Mouse (Mus musculus): ENCODE measurements around the gene Olfr1028.

The Olfr1028 gene

GRCm38 (mm10) chr2:85950137-85950536 lies at the start of gene Olfr1028:
Olfr1028 (plus strand) TSS chr2:85950437.
- Histone ChIP-seq H3K27me3 (ENCODE audit: control insufficient read depth, insufficient read depth, low read length, poor library complexity, severe bottlenecking) (no peaks in the 10 kb centered on the region), H3K36me3 (ENCODE audit: control insufficient read depth, insufficient read depth, low read length, poor library complexity, severe bottlenecking) (no peaks in the 10 kb centered on the region)
- no peak for DNase-seq (ENCODE audit: low read depth, low spot score)

- Histone ChIP-seq H3K27me3 (ENCODE audit: control insufficient read depth, insufficient read depth, low read length, poor library complexity, severe bottlenecking) (no peaks in the 10 kb centered on the region), H3K36me3 (ENCODE audit: control insufficient read depth, insufficient read depth, low read length, poor library complexity, severe bottlenecking) (no peaks in the 10 kb centered on the region)
- no peak for DNase-seq (ENCODE audit: low read depth, low spot score)
These were observed 45.3 kb upstream of the Olfr1028 start, which contains the start of gene Olfr1024 for GRCm38 (mm10) chr2:85904952-85905351. Olfr1024 (minus strand) TSS chr2:85905052.

GRCm38 (mm10) chr2:85913197-85913596 lies 37.0 kb upstream of the Olfr1028 start:
- no peak for DNase-seq (ENCODE audit: low read depth, low spot score)
- Histone ChIP-seq H3K36me3 (ENCODE audit: control insufficient read depth, insufficient read depth, low read length, poor library complexity, severe bottlenecking) (no peaks in the 10 kb centered on the region), H3K27me3 (ENCODE audit: control insufficient read depth, insufficient read depth, low read length, poor library complexity, severe bottlenecking) (no peaks in the 10 kb centered on the region)

GRCm38 (mm10) chr2:85914893-85915292 lies 35.3 kb upstream of the Olfr1028 start, which contains the start of gene Olfr1025-ps1:
Olfr1025-ps1 (plus strand) TSS chr2:85915193.
- Histone ChIP-seq H3K36me3 (ENCODE audit: control insufficient read depth, insufficient read depth, low read length, poor library complexity, severe bottlenecking) (no peaks in the 10 kb centered on the region), H3K27me3 (ENCODE audit: control insufficient read depth, insufficient read depth, low read length, poor library complexity, severe bottlenecking) (no peaks in the 10 kb centered on the region)
- DNase-seq (ENCODE audit: low read depth, low spot score) = no peak

GRCm38 (mm10) chr2:85921258-85921657 lies 29.0 kb upstream of the Olfr1028 start, which contains the start of gene Olfr1026:
Olfr1026 (plus strand) TSS chr2:85921558.
- no peak for DNase-seq (ENCODE audit: low read depth, low spot score)
- no peaks in the 10 kb centered on the region for H3K36me3 ChIP-seq (ENCODE audit: control insufficient read depth, insufficient read depth, low read length, poor library complexity, severe bottlenecking)
- no peaks in the 10 kb centered on the region for H3K27me3 ChIP-seq (ENCODE audit: control insufficient read depth, insufficient read depth, low read length, poor library complexity, severe bottlenecking)

- Histone ChIP-seq H3K36me3 (ENCODE audit: control insufficient read depth, insufficient read depth, low read length, poor library complexity, severe bottlenecking) (no peaks in the 10 kb centered on the region), H3K27me3 (ENCODE audit: control insufficient read depth, insufficient read depth, low read length, poor library complexity, severe bottlenecking) (no peaks in the 10 kb centered on the region)
- no peak for DNase-seq (ENCODE audit: low read depth, low spot score)
These were observed 23.4 kb downstream of the Olfr1028 start, which contains the start of gene Olfr1029 for GRCm38 (mm10) chr2:85973595-85973994. Olfr1029 (plus strand) TSS chr2:85973895.

- DNase-seq (ENCODE audit: low read depth, low spot score) = no peak
- Histone ChIP-seq H3K27me3 (ENCODE audit: control insufficient read depth, insufficient read depth, low read length, poor library complexity, severe bottlenecking) (no peaks in the 10 kb centered on the region), H3K36me3 (ENCODE audit: control insufficient read depth, insufficient read depth, low read length, poor library complexity, severe bottlenecking) (no peaks in the 10 kb centered on the region)
These were observed 28.7 kb downstream of the Olfr1028 start, which contains the start of gene Olfr1030 for GRCm38 (mm10) chr2:85978976-85979375. Olfr1030 (plus strand) TSS chr2:85979276.

GRCm38 (mm10) chr2:85990004-85990403 lies 39.8 kb downstream of the Olfr1028 start, which contains the start of gene Olfr1031:
Olfr1031 (plus strand) TSS chr2:85990304.
- no peak for DNase-seq (ENCODE audit: low read depth, low spot score)
- Histone ChIP-seq H3K27me3 (ENCODE audit: control insufficient read depth, insufficient read depth, low read length, poor library complexity, severe bottlenecking) (no peaks in the 10 kb centered on the region), H3K36me3 (ENCODE audit: control insufficient read depth, insufficient read depth, low read length, poor library complexity, severe bottlenecking) (no peaks in the 10 kb centered on the region)

All from splenic B cell, adult 2 months (primary cell).